Comparison of ENCODE assay signal across 12 mouse cellular contexts in the genomic region with DNA sequence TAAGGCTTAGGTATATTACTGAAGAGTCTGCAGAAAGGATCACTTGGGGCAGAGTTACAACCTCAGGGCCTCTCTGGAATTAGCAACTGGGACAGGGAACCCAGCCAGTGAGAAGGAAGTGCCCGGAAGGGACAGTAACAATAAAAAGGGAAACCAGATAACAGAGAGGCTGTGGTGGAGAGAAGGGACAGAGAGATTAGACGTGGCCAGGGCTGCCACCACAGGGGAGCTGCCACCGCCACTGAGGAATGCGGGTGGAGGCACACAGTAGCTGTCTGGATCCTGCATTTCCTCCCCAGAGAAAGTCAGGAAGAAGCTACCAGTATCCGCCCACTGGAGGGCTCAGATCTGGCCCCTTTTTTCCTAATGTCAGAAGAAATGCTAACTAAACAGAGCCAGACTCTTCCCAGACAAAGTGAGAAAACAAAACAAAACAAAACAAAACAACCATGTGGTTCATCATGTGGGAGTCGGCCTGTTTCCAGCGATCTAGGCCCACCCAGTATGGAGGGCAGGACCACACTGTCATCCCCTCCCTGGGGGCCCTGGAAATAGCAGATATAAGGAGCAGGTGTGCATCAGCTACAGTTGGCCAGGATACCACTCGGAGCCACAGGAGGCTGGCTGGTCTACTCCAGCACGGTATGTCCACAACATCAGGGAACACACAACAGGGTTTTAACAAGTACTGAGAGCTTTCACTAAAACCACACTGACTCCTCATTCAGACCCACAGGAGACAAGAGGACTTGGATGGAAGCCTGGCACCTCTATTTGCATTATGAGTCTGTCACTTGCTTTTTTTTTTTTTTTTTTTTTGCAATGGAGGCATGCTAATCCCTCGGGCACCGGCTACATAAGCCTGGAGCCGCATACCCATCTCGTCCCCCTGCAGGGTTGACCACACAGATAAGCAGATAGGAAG. TPM values are rescaled to one million over a fixed set of nuclear protein-coding genes. Genes with fewer than 3 reads are reported as not detected.
DNase-seq lines count a peak whose midpoint lies in the region; ATAC-seq and TF ChIP-seq lines count a peak whose summit lies in the region.
"Had no signal": no experiment of that assay in that cellular context is flagged by ENCODE, and none has a peak within 500 bp of the region (broad histone marks: within the 10 kb centered on the region; RNA-seq: fewer than 3 reads in every experiment).

No protein-coding gene starts in this region.

- no peak for ATAC-seq in forebrain, embryonic 14.5 days
- no peak for ATAC-seq in forebrain, embryonic 13.5 days
- peak; percentile 19; the same call in 1 of the 2 replicates for ATAC-seq in liver, embryonic 16.5 days (ENCODE audit: low read depth)
- no peak for ATAC-seq in liver, embryonic 12.5 days
- ATAC-seq in heart, embryonic 11.5 days (replicated peaks; ENCODE audit: insufficient number of reproducible peaks, low FRiP score, low TSS enrichment) = no peak
- ATAC-seq in intestine, postnatal 0 days = no peak
- ATAC-seq: Patski had no signal

- no peak overlapping the region for H3K4me3 ChIP-seq in forebrain, embryonic 14.5 days (ENCODE audit: low read depth, low read length)
- no peak overlapping the region for H3K4me3 ChIP-seq in forebrain, embryonic 13.5 days
- H3K4me3 ChIP-seq in liver, embryonic 16.5 days (ENCODE audit: low read depth, low read length) = no peak overlapping the region
- H3K4me3 ChIP-seq in liver, embryonic 12.5 days = no peak overlapping the region
- no peak overlapping the region for H3K4me3 ChIP-seq in heart, embryonic 11.5 days (ENCODE audit: low read depth, low read length)
- H3K4me3 ChIP-seq in intestine, postnatal 0 days (ENCODE audit: low read depth, low read length) = no peak overlapping the region
- H3K4me3 ChIP-seq: limb, embryonic 15.5 days; stomach, embryonic 15.5 days had no signal

- H3K4me1 ChIP-seq in forebrain, embryonic 14.5 days (ENCODE audit: control insufficient read depth, insufficient read depth, low read length) = peaks cover 9% of the 10 kb centered on the region
- H3K4me1 ChIP-seq in forebrain, embryonic 13.5 days = peaks cover 22% of the 10 kb centered on the region
- H3K4me1 ChIP-seq in liver, embryonic 16.5 days (ENCODE audit: control insufficient read depth, low read depth, low read length) = no peaks in the 10 kb centered on the region
- H3K4me1 ChIP-seq in liver, embryonic 12.5 days = peaks cover 11% of the 10 kb centered on the region; the same call in 1 of the 2 replicates
- peaks cover 20% of the 10 kb centered on the region for H3K4me1 ChIP-seq in heart, embryonic 11.5 days (ENCODE audit: control insufficient read depth, insufficient read depth, low read length)
- H3K4me1 ChIP-seq in intestine, postnatal 0 days (replicated peaks; ENCODE audit: control insufficient read depth, insufficient read depth, low read length) = peaks cover 14% of the 10 kb centered on the region; the same call in 1 of the 2 replicates

- no peak overlapping the region for H3K27ac ChIP-seq in forebrain, embryonic 14.5 days (ENCODE audit: low read depth, low read length)
- H3K27ac ChIP-seq in forebrain, embryonic 13.5 days = no peak overlapping the region
- H3K27ac ChIP-seq in liver, embryonic 16.5 days (ENCODE audit: low read length) = no peak overlapping the region
- no peak overlapping the region for H3K27ac ChIP-seq in liver, embryonic 12.5 days
- H3K27ac ChIP-seq in heart, embryonic 11.5 days (ENCODE audit: low read depth, low read length) = no peak overlapping the region
- H3K27ac ChIP-seq in intestine, postnatal 0 days (ENCODE audit: low read depth, low read length) = no peak overlapping the region
- H3K27ac ChIP-seq: limb, embryonic 15.5 days; stomach, embryonic 15.5 days had no signal

- no peak for TF ChIP-seq CTCF in intestine, postnatal 0 days (IDR thresholded peaks at IDR 0.05; ENCODE audit: low read depth)

- H3K27me3 ChIP-seq in forebrain, embryonic 14.5 days (replicated peaks; ENCODE audit: control insufficient read depth, insufficient read depth, low read length) = peaks cover 22% of the 10 kb centered on the region
- peaks cover 38% of the 10 kb centered on the region for H3K27me3 ChIP-seq in forebrain, embryonic 13.5 days
- peaks cover 33% of the 10 kb centered on the region for H3K27me3 ChIP-seq in liver, embryonic 16.5 days (ENCODE audit: control insufficient read depth, insufficient read depth, low read depth, low read length)
- H3K27me3 ChIP-seq in liver, embryonic 12.5 days (replicated peaks) = peaks cover 63% of the 10 kb centered on the region
- peaks cover 27% of the 10 kb centered on the region for H3K27me3 ChIP-seq in heart, embryonic 11.5 days (ENCODE audit: control insufficient read depth, insufficient read depth, low read length)
- no peaks in the 10 kb centered on the region for H3K27me3 ChIP-seq in intestine, postnatal 0 days (replicated peaks; ENCODE audit: control insufficient read depth, insufficient read depth, low read length)
- H3K27me3 ChIP-seq: Patski; stomach, embryonic 15.5 days had no signal

- DNase-seq in forebrain, embryonic 14.5 days (ENCODE audit: low spot score) = peak; percentile 51
- DNase-seq in kidney, postnatal 25 days = peak; percentile 52 to 73
- no peak for DNase-seq in retina, postnatal 1 day

- H3K36me3 ChIP-seq in forebrain, embryonic 14.5 days (ENCODE audit: control insufficient read depth, insufficient read depth, low read length) = no peaks in the 10 kb centered on the region
- no peaks in the 10 kb centered on the region for H3K36me3 ChIP-seq in forebrain, embryonic 13.5 days (ENCODE audit: poor library complexity, severe bottlenecking)
- H3K36me3 ChIP-seq in liver, embryonic 16.5 days (ENCODE audit: control insufficient read depth, insufficient read depth) = no peaks in the 10 kb centered on the region
- H3K36me3 ChIP-seq in liver, embryonic 12.5 days = no peaks in the 10 kb centered on the region
- H3K36me3 ChIP-seq in heart, embryonic 11.5 days (ENCODE audit: control insufficient read depth, insufficient read depth, low read length) = no peaks in the 10 kb centered on the region
- H3K36me3 ChIP-seq in intestine, postnatal 0 days (ENCODE audit: control insufficient read depth, insufficient read depth) = peaks cover 6% of the 10 kb centered on the region; the same call in 1 of the 2 replicates
- H3K36me3 ChIP-seq: limb, embryonic 15.5 days; stomach, embryonic 15.5 days had no signal

- 36% methylated on average over 13 of the region's 13 CpGs for WGBS in forebrain, embryonic 14.5 days
- WGBS in forebrain, embryonic 13.5 days = 42% methylated on average over 13 of the region's 13 CpGs
- 24% methylated on average over 13 of the region's 13 CpGs for WGBS in liver, embryonic 16.5 days (ENCODE audit: insufficient replicate concordance)
- WGBS in liver, embryonic 12.5 days (ENCODE audit: insufficient replicate concordance) = 15% methylated on average over 13 of the region's 13 CpGs
- WGBS in heart, embryonic 11.5 days (ENCODE audit: insufficient replicate concordance) = 18% methylated on average over 13 of the region's 13 CpGs
- 50% methylated on average over 13 of the region's 13 CpGs for WGBS in intestine, postnatal 0 days

- H3K4me2 ChIP-seq in forebrain, embryonic 14.5 days (ENCODE audit: low read length) = no peak overlapping the region
- no peak overlapping the region for H3K4me2 ChIP-seq in forebrain, embryonic 13.5 days
- H3K4me2 ChIP-seq in liver, embryonic 16.5 days (ENCODE audit: low read depth, low read length) = no peak overlapping the region
- no peak overlapping the region for H3K4me2 ChIP-seq in liver, embryonic 12.5 days
- H3K4me2 ChIP-seq in heart, embryonic 11.5 days = peak overlapping the region; percentile 16; the same call in 1 of the 2 replicates
- H3K4me2 ChIP-seq in intestine, postnatal 0 days (replicated peaks; ENCODE audit: low read depth) = no peak overlapping the region
- H3K4me2 ChIP-seq: limb, embryonic 15.5 days had no signal

- no peak overlapping the region for H3K9ac ChIP-seq in forebrain, embryonic 14.5 days (ENCODE audit: low read length)
- H3K9ac ChIP-seq in forebrain, embryonic 13.5 days = no peak overlapping the region
- H3K9ac ChIP-seq in liver, embryonic 16.5 days (ENCODE audit: low read depth, low read length) = no peak overlapping the region
- no peak overlapping the region for H3K9ac ChIP-seq in liver, embryonic 12.5 days
- H3K9ac ChIP-seq in heart, embryonic 11.5 days (ENCODE audit: low read depth, low read length) = no peak overlapping the region
- H3K9ac ChIP-seq in intestine, postnatal 0 days (ENCODE audit: low read depth, low read length) = no peak overlapping the region
- H3K9ac ChIP-seq: limb, embryonic 15.5 days; stomach, embryonic 15.5 days had no signal

- no peaks in the 10 kb centered on the region for H3K9me3 ChIP-seq in forebrain, embryonic 14.5 days (replicated peaks; ENCODE audit: control insufficient read depth, low read length)
- H3K9me3 ChIP-seq in forebrain, embryonic 13.5 days (replicated peaks) = no peaks in the 10 kb centered on the region
- H3K9me3 ChIP-seq in liver, embryonic 16.5 days (replicated peaks; ENCODE audit: control insufficient read depth, low read length) = no peaks in the 10 kb centered on the region
- no peaks in the 10 kb centered on the region for H3K9me3 ChIP-seq in liver, embryonic 12.5 days (replicated peaks)
- no peaks in the 10 kb centered on the region for H3K9me3 ChIP-seq in heart, embryonic 11.5 days (replicated peaks; ENCODE audit: control insufficient read depth, low read length)
- H3K9me3 ChIP-seq in intestine, postnatal 0 days (ENCODE audit: control insufficient read depth) = no peaks in the 10 kb centered on the region
- H3K9me3 ChIP-seq: limb, embryonic 15.5 days; stomach, embryonic 15.5 days had no signal

RNA-seq across cellular contexts. Expression of a gene that starts 4.0 kb away (rescaled TPM):
- polyA plus RNA-seq in forebrain, embryonic 14.5 days (2014; fragmentation: Nextera tagmentation; extraction: Ambion mirVana) = 9.7 and 12.5 TPM in 2 replicates
- polyA plus RNA-seq in forebrain, embryonic 13.5 days (2015; fragmentation: Nextera tagmentation; extraction: Ambion mirVana) = 11.3 and 12.3 TPM in 2 replicates
- 5.5 and 8.3 TPM in 2 replicates for polyA plus RNA-seq in liver, embryonic 16.5 days (2015; fragmentation: Nextera tagmentation; extraction: Ambion mirVana)
- polyA plus RNA-seq in liver, embryonic 12.5 days (2016; fragmentation: Nextera tagmentation; extraction: Ambion mirVana) = 4.5 and 4.6 TPM in 2 replicates
- 12.4 and 17.7 TPM in 2 replicates for polyA plus RNA-seq in heart, embryonic 11.5 days (2014; fragmentation: Nextera tagmentation; extraction: Ambion mirVana)
- polyA plus RNA-seq in intestine, postnatal 0 days (2015; fragmentation: Nextera tagmentation; extraction: Ambion mirVana) = 75.6 and 77.3 TPM in 2 replicates

RNA-seq across cellular contexts. Expression of a gene that starts 55.3 kb away (rescaled TPM):
- not detected in 2 replicates for polyA plus RNA-seq in forebrain, embryonic 14.5 days (2014; fragmentation: Nextera tagmentation; extraction: Ambion mirVana)
- not detected in 2 replicates for polyA plus RNA-seq in forebrain, embryonic 13.5 days (2015; fragmentation: Nextera tagmentation; extraction: Ambion mirVana)
- polyA plus RNA-seq in liver, embryonic 16.5 days (2015; fragmentation: Nextera tagmentation; extraction: Ambion mirVana) = 0.12 TPM in 1 of 2 replicates, not detected in the other
- not detected in 2 replicates for polyA plus RNA-seq in liver, embryonic 12.5 days (2016; fragmentation: Nextera tagmentation; extraction: Ambion mirVana)
- polyA plus RNA-seq in heart, embryonic 11.5 days (2014; fragmentation: Nextera tagmentation; extraction: Ambion mirVana) = 0.25 and 0.33 TPM in 2 replicates
- polyA plus RNA-seq in intestine, postnatal 0 days (2015; fragmentation: Nextera tagmentation; extraction: Ambion mirVana) = 5.8 and 6.1 TPM in 2 replicates
- polyA plus RNA-seq: hindbrain, embryonic 11.5 days had no signal
